Mouse (Mus musculus) adrenal gland (tissue): ENCODE results near the gene Nipal4.

ENCODE experiments used
- intact Hi-C: fragments of 180-260 bp; cut with DNase I; formaldehyde crosslinking; loops from one replicate; pipeline ENCODE4 v1.15.1; 2025
- microRNA-seq, 2 experiments: library from miRNA; unstranded; fragments of <30 nt; microRNA quantifications; one replicate each; pipeline ENCODE4; 2019

The Nipal4 gene

DNA sequence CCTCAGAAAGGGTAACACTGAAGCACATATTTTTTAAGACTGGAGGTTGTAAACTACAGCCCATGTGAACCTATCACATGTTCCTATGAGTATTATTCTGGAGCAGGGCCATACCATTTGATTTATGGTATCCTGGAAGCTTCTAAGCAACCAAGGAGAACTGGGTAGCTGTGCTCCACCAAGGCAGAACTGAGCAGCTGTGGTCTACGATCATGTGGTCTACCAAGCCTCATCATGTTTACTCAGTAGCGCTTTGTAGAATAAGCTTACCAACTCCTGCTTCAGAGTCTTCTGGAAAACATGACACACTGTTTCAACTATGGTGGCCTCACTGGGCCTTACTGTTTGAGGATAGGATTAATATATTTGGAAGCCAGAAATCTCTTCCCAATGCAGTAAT is 49.8 kb downstream of the Nipal4 start:
- intact Hi-C loops = no loop called here

- intact Hi-C loops = no loop called here
Measured at GRCm38 (mm10) chr11:46115411-46116173, 50.7 kb downstream of the Nipal4 start.

DNA sequence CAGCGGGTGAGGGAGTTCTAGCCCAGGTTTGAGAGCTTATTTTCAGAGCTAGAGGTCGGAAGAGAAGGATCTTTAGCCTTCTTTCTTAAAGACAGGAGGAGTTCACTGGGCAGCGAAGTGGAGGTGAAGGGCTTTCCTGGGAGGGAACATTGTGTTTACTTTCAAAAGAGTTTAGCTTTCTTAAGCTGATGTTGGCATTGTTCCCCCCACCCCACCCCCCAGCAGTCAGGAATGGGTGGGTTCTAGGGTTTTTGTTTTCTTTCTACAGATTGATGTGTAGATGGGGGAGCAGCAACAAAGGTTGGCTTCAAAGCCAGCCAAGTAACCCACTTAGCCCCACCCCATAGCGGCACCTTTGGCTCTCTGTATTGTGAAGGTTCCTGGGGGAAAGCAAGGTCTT is 51.3 kb downstream of the Nipal4 start:
- intact Hi-C loops = no loop called here

DNA sequence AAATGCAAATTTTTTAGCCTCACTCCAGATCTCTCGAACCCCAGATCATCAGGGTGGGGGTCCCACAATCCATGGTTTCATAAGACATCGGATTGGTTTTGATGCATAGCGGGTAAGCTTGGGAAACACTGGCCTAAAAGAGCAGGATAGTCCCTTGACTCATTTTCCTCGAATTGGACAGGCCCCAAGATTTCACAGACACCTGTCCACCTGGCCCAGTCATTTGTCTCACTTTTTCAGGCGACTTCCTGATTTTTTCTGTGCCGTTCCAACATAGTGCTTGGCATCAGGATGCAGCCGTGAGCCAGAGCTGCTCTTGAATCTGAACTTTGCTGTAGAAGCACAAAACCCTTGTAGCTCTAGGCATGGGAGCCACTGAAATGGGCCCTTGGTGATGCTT is 52.1 kb downstream of the Nipal4 start:
- intact Hi-C loops = no loop called here

- intact Hi-C loops = no loop called here
Measured at GRCm38 (mm10) chr11:46113211-46113610, 53.1 kb downstream of the Nipal4 start.

- intact Hi-C loops = no loop called here
Measured at GRCm38 (mm10) chr11:46110945-46111287, 55.4 kb downstream of the Nipal4 start.

GRCm38 (mm10) chr11:46110156-46110944 is 56.0 kb downstream of the Nipal4 start:
- intact Hi-C loops = no loop called here

GRCm38 (mm10) chr11:46109206-46109605 is 57.1 kb downstream of the Nipal4 start:
- intact Hi-C loops = no loop called here

DNA sequence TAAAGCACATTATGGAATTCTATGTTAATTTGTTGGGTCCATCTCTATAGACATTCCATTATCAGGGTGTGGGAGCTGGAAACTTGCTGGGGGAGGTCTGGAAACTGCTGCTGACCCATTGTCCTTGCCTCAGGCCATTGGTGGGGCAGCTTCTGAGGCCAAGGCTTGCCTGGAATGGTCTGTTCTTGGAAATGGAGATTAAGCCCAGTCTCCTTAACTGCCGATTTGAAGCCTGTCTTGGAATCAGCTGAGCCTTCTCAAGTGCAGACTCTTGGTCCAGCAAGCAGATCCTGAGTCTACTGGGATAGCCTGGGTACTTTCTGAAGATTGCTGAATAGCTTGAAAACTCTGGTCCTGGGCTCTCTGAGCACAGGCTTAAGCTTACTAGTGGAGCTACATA is 59.3 kb downstream of the Nipal4 start:
- intact Hi-C loops = no loop called here

GRCm38 (mm10) chr11:46102107-46102506 is 64.2 kb downstream of the Nipal4 start:
- intact Hi-C loops = no loop called here

Small RNA genes within 50 kb of the gene (microRNA-seq; reads per million reads assigned to microRNA genes)
- gene Mir7239 (0 reads per million in 2 experiments), gene Mir8100 (0 to 0.12 reads per million in 2 experiments)
